Mouse (Mus musculus) ES-E14 (cell line): ENCODE results near the gene Neb.

Experiments used
- ZC3H11A ChIP-seq: IDR thresholded peaks from 2 replicates; pipeline ENCODE4 v1.6.1; 2012; ENCODE audit warnings: low read depth, mild to moderate bottlenecking, inconsistent platforms, low read length, borderline replicate concordance
- ZNF384 ChIP-seq: IDR thresholded peaks from 2 replicates; pipeline ENCODE4 v1.6.1; 2012; ENCODE audit warnings: low read depth, low read length, inconsistent platforms

- TF ChIP-seq ZNF384 = no peak
- TF ChIP-seq ZC3H11A = no peak
These were observed 27.2 kb downstream of the Neb start for GRCm38 (mm10) chr2:52351029-52351428.
